Mouse (Mus musculus) embryonic facial prominence, embryonic 12.5 days (tissue): ENCODE results near the gene Nav2. TPM values are rescaled to one million over a fixed set of nuclear protein-coding genes. Genes with fewer than 3 reads are reported as not detected.

Source experiments
- ATAC-seq: fragments of 200-750 bp; cut with Nextera tagmentation; 2 replicates; pipeline ENCODE4 v1.8.0; 2017; ENCODE audit not compliant: insufficient number of reproducible peaks, insufficient read depth, low FRiP score, low TSS enrichment
- H3K27ac ChIP-seq: fragments of 300-500 bp; sonication (generic); 2 replicates; pipeline ENCODE4 v1.5.1; 2016; ENCODE audit warnings: mild to moderate bottlenecking
- H3K27me3 ChIP-seq: fragments of 300-500 bp; sonication (generic); 2 replicates; pipeline ENCODE4 v1.6.1; 2016; ENCODE audit warnings: mild to moderate bottlenecking, moderate library complexity
- H3K36me3 ChIP-seq: fragments of 300-500 bp; sonication (generic); 2 replicates; pipeline ENCODE4 v1.6.1; 2016; ENCODE audit warnings: mild to moderate bottlenecking
- H3K4me1 ChIP-seq: fragments of 300-500 bp; sonication (generic); 2 replicates; pipeline ENCODE4 v1.6.1; 2016
- H3K4me2 ChIP-seq: fragments of 300-500 bp; sonication (generic); replicated peaks from 2 replicates; pipeline ENCODE4 v1.6.1; 2016; ENCODE audit warnings: mild to moderate bottlenecking, moderate library complexity
- H3K4me3 ChIP-seq: fragments of 300-500 bp; sonication (generic); 2 replicates; pipeline ENCODE4 v1.5.1; 2016; ENCODE audit warnings: mild to moderate bottlenecking
- H3K9ac ChIP-seq: fragments of 300-500 bp; sonication (generic); 2 replicates; pipeline ENCODE4 v1.6.1; 2016; ENCODE audit warnings: mild to moderate bottlenecking, moderate library complexity
- H3K9me3 ChIP-seq: fragments of 300-500 bp; sonication (generic); 2 replicates; pipeline ENCODE4 v1.6.1; 2016; ENCODE audit warnings: mild to moderate bottlenecking, moderate library complexity
- WGBS: fragments of 180-500 bp; shearing (Covaris S2); methylation state at CpG from one replicate; pipeline ENCODE4 v1.1.7; 2016; 5-methylcytosine and 5-hydroxymethylcytosine counted together
- polyA plus RNA-seq: library from polyadenylated mRNA; unstranded; fragments of >200 nt; fragmentation: Nextera tagmentation; extraction: Ambion mirVana; gene quantifications from 2 replicates; pipeline ENCODE4 v1.2.1, GENCODE M21; 2016

Nav2 gene
- polyA plus RNA-seq, 1 experiment from 2014 or later: 14.2 TPM

DNA sequence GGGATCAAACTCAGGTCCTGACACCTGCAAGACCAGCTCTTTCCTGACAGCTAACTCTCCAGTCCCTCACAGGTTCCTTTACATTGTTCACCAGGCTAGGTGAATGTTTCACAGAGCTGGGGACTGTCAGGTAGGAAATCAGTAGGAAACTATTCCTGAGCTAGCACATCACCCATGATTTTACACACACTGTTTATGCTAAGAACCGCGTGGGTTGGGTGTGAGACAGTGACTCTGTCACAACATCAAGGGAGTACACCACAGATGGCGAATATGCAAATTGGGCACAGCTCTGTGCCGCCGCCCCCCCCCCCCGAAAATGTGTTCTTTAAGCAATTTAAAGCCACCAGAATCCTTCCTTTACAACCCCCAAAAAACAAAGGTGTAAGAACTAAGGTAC, 586.1 kb downstream of the Nav2 start:
- Histone ChIP-seq H3K36me3 (no peaks in the 10 kb centered on the region; the same call in 1 of the 2 replicates), H3K27me3 (0 out of 2 replicates have a peak, but pooled peaks cover 3% of the 10 kb centered on the region)
- 84% methylated on average over 6 of the region's 6 CpGs for WGBS

GRCm38 (mm10) chr7:49496111-49496510, 587.6 kb downstream of the Nav2 start:
- no peak overlapping the region for H3K27ac ChIP-seq
- no peak overlapping the region for H3K4me3 ChIP-seq
- no peak overlapping the region for H3K9ac ChIP-seq
- no peaks in the 10 kb centered on the region; the same call in 1 of the 2 replicates for H3K36me3 ChIP-seq
- no peak overlapping the region for H3K4me2 ChIP-seq
- peaks cover 21% of the 10 kb centered on the region for H3K4me1 ChIP-seq
- H3K9me3 ChIP-seq: no peaks in the 10 kb centered on the region
- ATAC-seq: no peak
- H3K27me3 ChIP-seq: 0 out of 2 replicates have a peak, but pooled peaks cover 3% of the 10 kb centered on the region
- WGBS: 17% methylated on average over 11 of the region's 11 CpGs

More for the DNA sequence above, 586.1 kb downstream of the Nav2 start:
- Histone ChIP-seq H3K4me2 (no peak overlapping the region), H3K9me3 (no peaks in the 10 kb centered on the region), H3K4me1 (peaks cover 29% of the 10 kb centered on the region), H3K9ac (no peak overlapping the region), H3K4me3 (no peak overlapping the region), H3K27ac (no peak overlapping the region)
- ATAC-seq: no peak

GRCm38 (mm10) chr7:49496766-49497425, 588.4 kb downstream of the Nav2 start:
- no peak overlapping the region for H3K4me3 ChIP-seq
- no peaks in the 10 kb centered on the region for H3K9me3 ChIP-seq
- H3K4me1 ChIP-seq: peaks cover 21% of the 10 kb centered on the region
- peak; percentile 16; the same call in 1 of the 2 replicates for ATAC-seq
- no peaks in the 10 kb centered on the region; the same call in 1 of the 2 replicates for H3K36me3 ChIP-seq
- no peak overlapping the region for H3K27ac ChIP-seq
- H3K4me2 ChIP-seq: peak overlapping the region; percentile 25; the same call in 1 of the 2 replicates
- 0 out of 2 replicates have a peak, but pooled peaks cover 3% of the 10 kb centered on the region for H3K27me3 ChIP-seq
- WGBS: 17% methylated on average over 13 of the region's 13 CpGs
- H3K9ac ChIP-seq: no peak overlapping the region; the same call in 1 of the 2 replicates

GRCm38 (mm10) chr7:49497426-49497892, 588.9 kb downstream of the Nav2 start:
- H3K4me3 ChIP-seq: no peak overlapping the region
- H3K36me3 ChIP-seq: no peaks in the 10 kb centered on the region; the same call in 1 of the 2 replicates
- peaks cover 21% of the 10 kb centered on the region for H3K4me1 ChIP-seq
- H3K4me2 ChIP-seq: 0 out of 2 replicates have a peak overlapping the region, but pooled peaks have one; percentile 25
- peak; percentile 17; the same call in 1 of the 2 replicates for ATAC-seq
- WGBS: 56% methylated on average over 4 of the region's 4 CpGs
- no peak overlapping the region for H3K27ac ChIP-seq
- 0 out of 2 replicates have a peak, but pooled peaks cover under 1% of the 10 kb centered on the region for H3K27me3 ChIP-seq
- H3K9me3 ChIP-seq: no peaks in the 10 kb centered on the region
- no peak overlapping the region; the same call in 1 of the 2 replicates for H3K9ac ChIP-seq

DNA sequence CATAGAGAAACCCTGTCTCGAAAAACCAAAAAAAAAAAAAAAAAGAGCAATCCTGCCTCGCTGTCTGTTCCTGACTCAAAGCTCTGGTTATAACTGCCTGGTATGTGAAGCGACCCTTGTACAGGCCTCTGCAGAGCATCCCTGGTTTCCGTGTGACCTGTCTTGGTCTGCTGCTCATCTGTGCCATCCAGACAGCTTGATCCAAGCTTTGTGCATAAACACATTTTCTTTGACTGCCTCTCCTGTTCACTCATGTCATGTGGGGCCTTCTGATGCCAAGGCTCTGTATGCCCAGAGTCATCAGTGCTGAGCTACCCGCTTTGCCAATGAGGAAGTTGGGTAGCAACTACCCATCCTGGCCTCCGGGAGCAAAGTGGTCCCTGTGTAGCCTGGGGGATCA, 591.1 kb downstream of the Nav2 start:
- no peak for ATAC-seq
- H3K27me3 ChIP-seq: no peaks in the 10 kb centered on the region
- H3K9ac ChIP-seq: no peak overlapping the region
- H3K4me2 ChIP-seq: no peak overlapping the region
- H3K27ac ChIP-seq: no peak overlapping the region
- no peak overlapping the region for H3K4me3 ChIP-seq
- no peaks in the 10 kb centered on the region; the same call in 1 of the 2 replicates for H3K36me3 ChIP-seq
- H3K4me1 ChIP-seq: peaks cover 29% of the 10 kb centered on the region
- H3K9me3 ChIP-seq: no peaks in the 10 kb centered on the region
- 92% methylated on average over 6 of the region's 6 CpGs for WGBS

DNA sequence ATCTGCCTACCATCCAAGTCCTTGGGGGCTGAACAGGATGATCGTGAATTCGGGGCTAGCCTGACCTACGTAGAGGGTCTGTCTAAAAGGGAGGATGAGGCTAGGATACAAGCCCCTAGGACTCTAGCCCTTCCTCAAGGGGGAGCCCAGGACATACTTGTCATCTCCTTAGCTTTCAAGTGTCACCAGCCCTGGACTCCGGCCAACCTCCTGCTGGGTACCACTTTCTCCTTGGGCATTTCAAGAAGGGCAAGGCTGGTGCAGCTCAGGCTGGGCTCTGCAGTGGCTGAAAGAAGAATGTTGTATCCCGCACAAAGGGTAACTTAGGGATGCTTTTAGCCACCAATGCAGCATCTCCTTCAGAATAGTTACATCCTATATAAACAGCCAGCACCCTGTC, 592.4 kb downstream of the Nav2 start:
- H3K9ac ChIP-seq: no peak overlapping the region
- WGBS: 95% methylated on average over 5 of the region's 5 CpGs
- no peak for ATAC-seq
- H3K4me2 ChIP-seq: no peak overlapping the region
- H3K27ac ChIP-seq: no peak overlapping the region
- H3K4me1 ChIP-seq: peaks cover 34% of the 10 kb centered on the region
- no peaks in the 10 kb centered on the region; the same call in 1 of the 2 replicates for H3K36me3 ChIP-seq
- H3K4me3 ChIP-seq: no peak overlapping the region
- H3K27me3 ChIP-seq: no peaks in the 10 kb centered on the region
- H3K9me3 ChIP-seq: no peaks in the 10 kb centered on the region

DNA sequence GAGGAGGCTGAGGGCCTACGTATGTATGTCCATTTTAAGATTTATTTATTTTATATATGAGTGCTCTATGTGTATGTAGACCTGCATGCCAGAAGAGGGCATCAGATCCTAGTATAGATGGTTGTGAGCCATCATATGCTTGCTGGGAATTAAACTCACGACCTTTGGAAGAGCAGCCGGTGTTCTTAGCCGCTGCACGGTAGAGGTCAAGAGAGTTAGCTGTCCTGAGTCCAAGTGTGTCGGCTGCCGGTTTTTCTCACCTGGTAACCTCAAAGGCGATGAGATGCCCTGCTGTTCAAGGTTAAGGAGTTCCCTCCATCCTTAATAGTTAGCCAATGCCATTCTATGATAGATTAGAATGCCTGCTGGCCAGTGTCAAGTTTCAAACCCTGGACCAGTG, 594.9 kb downstream of the Nav2 start:
- ATAC-seq: no peak
- Histone ChIP-seq H3K27me3 (no peaks in the 10 kb centered on the region), H3K27ac (no peak overlapping the region), H3K4me3 (no peak overlapping the region), H3K4me1 (peaks cover 22% of the 10 kb centered on the region), H3K9ac (no peak overlapping the region), H3K36me3 (no peaks in the 10 kb centered on the region; the same call in 1 of the 2 replicates), H3K4me2 (no peak overlapping the region), H3K9me3 (no peaks in the 10 kb centered on the region)
- WGBS: 62% methylated on average over 8 of the region's 8 CpGs

DNA sequence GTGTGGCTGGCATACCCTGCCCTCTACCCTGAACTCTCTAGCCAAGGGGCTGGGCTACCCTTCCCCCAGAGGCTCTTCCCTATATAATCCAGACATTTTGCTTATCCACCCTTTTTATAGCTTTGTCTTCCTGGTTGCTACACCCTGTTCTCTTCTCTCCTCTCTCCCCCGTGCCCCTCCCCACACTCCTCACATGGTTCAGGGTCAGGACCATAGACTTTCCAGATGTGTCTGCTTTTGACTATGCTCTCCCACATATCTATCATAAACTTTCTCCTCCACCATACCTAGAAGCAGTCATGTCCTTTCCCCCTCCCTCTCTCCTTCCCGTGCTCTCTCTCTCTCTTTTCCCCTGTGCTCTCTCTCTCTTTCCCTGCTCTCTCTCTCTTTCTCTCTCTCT, 595.4 kb downstream of the Nav2 start:
- 39% methylated on average over 2 of the region's 2 CpGs for WGBS
- ATAC-seq: no peak
- Histone ChIP-seq H3K27ac (no peak overlapping the region), H3K4me1 (peaks cover 22% of the 10 kb centered on the region), H3K9me3 (no peaks in the 10 kb centered on the region), H3K27me3 (no peaks in the 10 kb centered on the region), H3K4me2 (no peak overlapping the region), H3K36me3 (no peaks in the 10 kb centered on the region; the same call in 1 of the 2 replicates), H3K4me3 (no peak overlapping the region), H3K9ac (no peak overlapping the region)

DNA sequence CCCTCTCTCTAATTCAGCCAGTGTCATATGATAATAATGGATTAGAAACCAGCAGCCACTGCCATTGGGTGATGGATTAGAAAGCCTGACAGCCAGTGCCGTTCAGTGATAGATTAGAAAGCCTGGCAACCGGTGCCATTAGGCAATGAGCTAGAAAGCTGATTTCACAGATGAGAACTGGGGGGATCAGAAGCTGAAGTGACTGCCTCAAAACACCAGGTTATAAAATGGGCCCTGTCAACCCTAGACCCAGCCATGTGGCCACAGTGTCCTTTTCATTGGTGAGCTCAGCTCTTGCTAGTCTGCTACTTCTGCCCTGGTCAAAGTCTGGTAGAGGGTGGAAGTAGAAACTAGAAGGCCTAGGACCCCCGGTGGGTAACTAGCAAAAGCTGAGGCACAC, 595.8 kb downstream of the Nav2 start:
- ATAC-seq: no peak
- Histone ChIP-seq H3K4me3 (no peak overlapping the region), H3K27me3 (no peaks in the 10 kb centered on the region), H3K9me3 (no peaks in the 10 kb centered on the region), H3K4me2 (no peak overlapping the region), H3K36me3 (no peaks in the 10 kb centered on the region), H3K9ac (no peak overlapping the region), H3K27ac (no peak overlapping the region; the same call in 1 of the 2 replicates), H3K4me1 (peaks cover 22% of the 10 kb centered on the region)
- 9% methylated on average over 3 of the region's 3 CpGs for WGBS

GRCm38 (mm10) chr7:49505024-49505423, 596.5 kb downstream of the Nav2 start:
- Histone ChIP-seq H3K9ac (no peak overlapping the region), H3K4me2 (no peak overlapping the region), H3K4me1 (peaks cover 22% of the 10 kb centered on the region), H3K27ac (no peak overlapping the region), H3K4me3 (no peak overlapping the region), H3K9me3 (no peaks in the 10 kb centered on the region), H3K27me3 (no peaks in the 10 kb centered on the region), H3K36me3 (no peaks in the 10 kb centered on the region)
- peak; percentile 29; the same call in 1 of the 2 replicates for ATAC-seq
- 16% methylated on average over 2 of the region's 3 CpGs for WGBS

GRCm38 (mm10) chr7:49506085-49506820, 597.7 kb downstream of the Nav2 start:
- no peak overlapping the region for H3K9ac ChIP-seq
- no peaks in the 10 kb centered on the region for H3K36me3 ChIP-seq
- no peaks in the 10 kb centered on the region for H3K9me3 ChIP-seq
- H3K27me3 ChIP-seq: no peaks in the 10 kb centered on the region
- 71% methylated on average over 12 of the region's 12 CpGs for WGBS
- ATAC-seq: no peak
- H3K4me1 ChIP-seq: peaks cover 24% of the 10 kb centered on the region
- H3K4me3 ChIP-seq: no peak overlapping the region
- no peak overlapping the region for H3K4me2 ChIP-seq
- no peak overlapping the region for H3K27ac ChIP-seq
